Mouse (Mus musculus) megakaryocyte, embryonic 14.5 days (primary cell): ENCODE results near the gene Add3.

ENCODE experiments used
- FLI1 ChIP-seq: IDR thresholded peaks from 2 replicates; pipeline ENCODE4 v1.6.1; 2012; ENCODE audit warnings: low read length, inconsistent platforms, mixed read lengths
- GATA1 ChIP-seq: IDR thresholded peaks from 3 replicates; pipeline ENCODE4 v1.6.1; 2012; ENCODE audit warnings: mixed read lengths, low read length, inconsistent platforms, borderline replicate concordance

- TF ChIP-seq GATA1: no peak
- TF ChIP-seq FLI1: no peak
Measured at GRCm38 (mm10) chr19:53170651-53171050, 30.4 kb downstream of the Add3 start.
